Mouse (Mus musculus) right cerebral cortex, postnatal 25 days (tissue): Measurements from ENCODE around the gene Lrrtm3.

Source experiments
- DNase-seq: peaks from one replicate; pipeline ENCODE4 v3.0.0; 2022

The Lrrtm3 gene

GRCm38 (mm10) chr10:64041218-64041617 lies 48.9 kb downstream of the Lrrtm3 start:
- DNase-seq = no peak

GRCm38 (mm10) chr10:64039760-64040535 lies 50.1 kb downstream of the Lrrtm3 start:
- DNase-seq = peak; percentile 39

- DNase-seq = no peak
Measured at GRCm38 (mm10) chr10:64030901-64031300, 59.2 kb downstream of the Lrrtm3 start.

- DNase-seq = peak; percentile 24
Measured at GRCm38 (mm10) chr10:64023340-64023739, 66.7 kb downstream of the Lrrtm3 start.

- DNase-seq = no peak
Measured at GRCm38 (mm10) chr10:64020347-64020746, 69.7 kb downstream of the Lrrtm3 start.

GRCm38 (mm10) chr10:64001996-64002395 lies 88.1 kb downstream of the Lrrtm3 start:
- no peak for DNase-seq

GRCm38 (mm10) chr10:64001531-64001930 lies 88.5 kb downstream of the Lrrtm3 start:
- no peak for DNase-seq

- DNase-seq = no peak
Measured at GRCm38 (mm10) chr10:63994251-63994650, 95.8 kb downstream of the Lrrtm3 start.

GRCm38 (mm10) chr10:63985576-63985975 lies 104.5 kb downstream of the Lrrtm3 start:
- no peak for DNase-seq

GRCm38 (mm10) chr10:63979410-63979809 lies 110.7 kb downstream of the Lrrtm3 start:
- no peak for DNase-seq

- DNase-seq = no peak
Measured at GRCm38 (mm10) chr10:63978969-63979368, 111.1 kb downstream of the Lrrtm3 start.

- no peak for DNase-seq
Measured at GRCm38 (mm10) chr10:63978535-63978934, 111.5 kb downstream of the Lrrtm3 start.

- no peak for DNase-seq
Measured at GRCm38 (mm10) chr10:63978101-63978500, 112.0 kb downstream of the Lrrtm3 start.

GRCm38 (mm10) chr10:63972300-63972699 lies 117.8 kb downstream of the Lrrtm3 start:
- DNase-seq = no peak

GRCm38 (mm10) chr10:63954308-63954930 lies 135.7 kb downstream of the Lrrtm3 start:
- DNase-seq = no peak

- DNase-seq = no peak
Measured at GRCm38 (mm10) chr10:63951481-63951880, 138.6 kb downstream of the Lrrtm3 start.

- no peak for DNase-seq
Measured at GRCm38 (mm10) chr10:63950867-63951266, 139.2 kb downstream of the Lrrtm3 start.

- DNase-seq = peak; percentile 20
Measured at GRCm38 (mm10) chr10:63947266-63947665, 142.8 kb downstream of the Lrrtm3 start.

- DNase-seq = no peak
Measured at GRCm38 (mm10) chr10:63945534-63945933, 144.5 kb downstream of the Lrrtm3 start.

GRCm38 (mm10) chr10:63933946-63934345 lies 156.1 kb downstream of the Lrrtm3 start:
- no peak for DNase-seq

GRCm38 (mm10) chr10:63927334-63927733 lies 162.7 kb downstream of the Lrrtm3 start, which contains the start of gene Gm10118:
Gene Gm10118, minus strand, starts transcription at chr10:63927434.
- DNase-seq = no peak

- DNase-seq = no peak
Measured at GRCm38 (mm10) chr10:63908878-63909277, 181.2 kb downstream of the Lrrtm3 start.

GRCm38 (mm10) chr10:63899891-63900290 lies 190.2 kb downstream of the Lrrtm3 start:
- DNase-seq = no peak

GRCm38 (mm10) chr10:63894612-63895011 lies 195.5 kb downstream of the Lrrtm3 start:
- DNase-seq = no peak
